Mouse (Mus musculus): ENCODE data around the gene Pnkp. TPM values are rescaled to one million over a fixed set of nuclear protein-coding genes. Genes with fewer than 3 reads are reported as not detected.

Gene Pnkp
- total RNA-seq, 2 experiments from 2014 or later: 17.3 to 26.8 TPM

- no peak for ATAC-seq (replicated peaks; ENCODE audit: low FRiP score, poor library complexity, severe bottlenecking)
Observed at GRCm38 (mm10) chr7:44893197-44893596, 36.3 kb downstream of the Pnkp start.

- ATAC-seq (replicated peaks; ENCODE audit: low FRiP score, poor library complexity, severe bottlenecking): no peak
Observed at GRCm38 (mm10) chr7:44894175-44894574, 37.2 kb downstream of the Pnkp start.

GRCm38 (mm10) chr7:44895206-44895592 is 38.3 kb downstream of the Pnkp start:
- no peak for ATAC-seq (replicated peaks; ENCODE audit: low FRiP score, poor library complexity, severe bottlenecking)

- peak; percentile 60 for ATAC-seq (replicated peaks; ENCODE audit: low FRiP score, poor library complexity, severe bottlenecking)
Observed at GRCm38 (mm10) chr7:44895593-44896434, 38.9 kb downstream of the Pnkp start, which contains the start of gene Fuz. Gene Fuz, plus strand, starts transcription at chr7:44896079.

- ATAC-seq (replicated peaks; ENCODE audit: low FRiP score, poor library complexity, severe bottlenecking): no peak
Observed at GRCm38 (mm10) chr7:44896499-44896898, 39.6 kb downstream of the Pnkp start.

GRCm38 (mm10) chr7:44898607-44899006 is 41.7 kb downstream of the Pnkp start:
- no peak for ATAC-seq (replicated peaks; ENCODE audit: low FRiP score, poor library complexity, severe bottlenecking)

- ATAC-seq (replicated peaks; ENCODE audit: low FRiP score, poor library complexity, severe bottlenecking): no peak
Observed at GRCm38 (mm10) chr7:44900632-44901031, 43.7 kb downstream of the Pnkp start.

GRCm38 (mm10) chr7:44901230-44901722 is 44.3 kb downstream of the Pnkp start:
- peak; percentile 65 for ATAC-seq (replicated peaks; ENCODE audit: low FRiP score, poor library complexity, severe bottlenecking)

- ATAC-seq (replicated peaks; ENCODE audit: low FRiP score, poor library complexity, severe bottlenecking): no peak
Observed at GRCm38 (mm10) chr7:44905430-44905829, 48.5 kb downstream of the Pnkp start.

GRCm38 (mm10) chr7:44908706-44909476 is 52.0 kb downstream of the Pnkp start:
- no peak for ATAC-seq (replicated peaks; ENCODE audit: low FRiP score, poor library complexity, severe bottlenecking)

Other genes with a start within 250 kb of the Pnkp start
- not detected in 2 replicates for gene Myh14, start 186.3 kb upstream of the Pnkp start, total RNA-seq (2015; ENCODE audit: low replicate concordance)
- gene Myh14, start 186.3 kb upstream of the Pnkp start, total RNA-seq (2017; ENCODE audit: low replicate concordance): not detected in 2 replicates
- not detected in 2 replicates for gene Izumo2, start 148.4 kb upstream of the Pnkp start, total RNA-seq (2015; ENCODE audit: low replicate concordance)
- not detected in 2 replicates for gene Izumo2, start 148.4 kb upstream of the Pnkp start, total RNA-seq (2017; ENCODE audit: low replicate concordance)
- 21.5 and 24.0 TPM in 2 replicates for gene Vrk3, start 108.7 kb upstream of the Pnkp start, total RNA-seq (2015; ENCODE audit: low replicate concordance)
- 11.3 and 22.7 TPM in 2 replicates for gene Vrk3, start 108.7 kb upstream of the Pnkp start, total RNA-seq (2017; ENCODE audit: low replicate concordance)
- gene Zfp473, start 106.1 kb upstream of the Pnkp start, total RNA-seq (2015; ENCODE audit: low replicate concordance): 0.58 TPM in 1 of 2 replicates, not detected in the other
- 0.14 and 0.60 TPM in 2 replicates for gene Zfp473, start 106.1 kb upstream of the Pnkp start, total RNA-seq (2017; ENCODE audit: low replicate concordance)
- gene Nup62, start 41.1 kb upstream of the Pnkp start, total RNA-seq (2015; ENCODE audit: low replicate concordance): 10.4 and 14.4 TPM in 2 replicates
- gene Nup62, start 41.1 kb upstream of the Pnkp start, total RNA-seq (2017; ENCODE audit: low replicate concordance): 21.7 and 21.9 TPM in 2 replicates
- gene Il4i1, start 40.8 kb upstream of the Pnkp start, total RNA-seq (2015; ENCODE audit: low replicate concordance): 0.84 TPM in 1 of 2 replicates, not detected in the other
- 0.09 TPM in 1 of 2 replicates, not detected in the other for gene Il4i1, start 40.8 kb upstream of the Pnkp start, total RNA-seq (2017; ENCODE audit: low replicate concordance)
- gene Atf5, start 40.5 kb upstream of the Pnkp start, total RNA-seq (2015; ENCODE audit: low replicate concordance): 1.3 and 1.9 TPM in 2 replicates
- 2.1 and 2.5 TPM in 2 replicates for gene Atf5, start 40.5 kb upstream of the Pnkp start, total RNA-seq (2017; ENCODE audit: low replicate concordance)
- 6.5 and 7.1 TPM in 2 replicates for gene Akt1s1, start 8.1 kb upstream of the Pnkp start, total RNA-seq (2015; ENCODE audit: low replicate concordance)
- gene Akt1s1, start 8.1 kb upstream of the Pnkp start, total RNA-seq (2017; ENCODE audit: low replicate concordance): 19.7 and 43.3 TPM in 2 replicates
- gene Tbc1d17, start 8.1 kb upstream of the Pnkp start, total RNA-seq (2015; ENCODE audit: low replicate concordance): 15.8 and 21.3 TPM in 2 replicates
- 33.6 and 77.5 TPM in 2 replicates for gene Tbc1d17, start 8.1 kb upstream of the Pnkp start, total RNA-seq (2017; ENCODE audit: low replicate concordance)
- 6.9 and 8.1 TPM in 2 replicates for gene Ptov1, start 12.6 kb downstream of the Pnkp start, total RNA-seq (2015; ENCODE audit: low replicate concordance)
- 8.8 and 12.1 TPM in 2 replicates for gene Ptov1, start 12.6 kb downstream of the Pnkp start, total RNA-seq (2017; ENCODE audit: low replicate concordance)
- gene Med25, start 35.6 kb downstream of the Pnkp start, total RNA-seq (2015; ENCODE audit: low replicate concordance): 6.5 and 8.4 TPM in 2 replicates
- gene Med25, start 35.6 kb downstream of the Pnkp start, total RNA-seq (2017; ENCODE audit: low replicate concordance): 3.2 and 5.3 TPM in 2 replicates
- gene Fuz, start 38.9 kb downstream of the Pnkp start, total RNA-seq (2015; ENCODE audit: low replicate concordance): 1.3 TPM in 1 of 2 replicates, not detected in the other
- 2.2 and 4.3 TPM in 2 replicates for gene Fuz, start 38.9 kb downstream of the Pnkp start, total RNA-seq (2017; ENCODE audit: low replicate concordance)
- gene Ap2a1, start 72.4 kb downstream of the Pnkp start, total RNA-seq (2015; ENCODE audit: low replicate concordance): 29.4 and 43.1 TPM in 2 replicates
- 27.5 and 36.0 TPM in 2 replicates for gene Ap2a1, start 72.4 kb downstream of the Pnkp start, total RNA-seq (2017; ENCODE audit: low replicate concordance)
- not detected in 2 replicates for gene Tsks, start 86.1 kb downstream of the Pnkp start, total RNA-seq (2015; ENCODE audit: low replicate concordance)
- not detected in 2 replicates for gene Tsks, start 86.1 kb downstream of the Pnkp start, total RNA-seq (2017; ENCODE audit: low replicate concordance)
- 0.19 and 1.5 TPM in 2 replicates for gene Cpt1c, start 117.7 kb downstream of the Pnkp start, total RNA-seq (2015; ENCODE audit: low replicate concordance)
- 0.28 and 0.51 TPM in 2 replicates for gene Cpt1c, start 117.7 kb downstream of the Pnkp start, total RNA-seq (2017; ENCODE audit: low replicate concordance)
- 21.7 and 73.4 TPM in 2 replicates for gene Prmt1, start 129.4 kb downstream of the Pnkp start, total RNA-seq (2015; ENCODE audit: low replicate concordance)
- gene Prmt1, start 129.4 kb downstream of the Pnkp start, total RNA-seq (2017; ENCODE audit: low replicate concordance): 9.2 and 30.6 TPM in 2 replicates
- 15.5 and 24.2 TPM in 2 replicates for gene Irf3, start 140.5 kb downstream of the Pnkp start, total RNA-seq (2015; ENCODE audit: low replicate concordance)
- 17.0 and 34.1 TPM in 2 replicates for gene Irf3, start 140.5 kb downstream of the Pnkp start, total RNA-seq (2017; ENCODE audit: low replicate concordance)
- 2.9 and 9.6 TPM in 2 replicates for gene Bcl2l12, start 141.6 kb downstream of the Pnkp start, total RNA-seq (2015; ENCODE audit: low replicate concordance)
- 1.3 and 2.5 TPM in 2 replicates for gene Bcl2l12, start 141.6 kb downstream of the Pnkp start, total RNA-seq (2017; ENCODE audit: low replicate concordance)
- gene Scaf1, start 159.2 kb downstream of the Pnkp start, total RNA-seq (2015; ENCODE audit: low replicate concordance): 7.9 and 10.7 TPM in 2 replicates
- 9.8 and 10.0 TPM in 2 replicates for gene Scaf1, start 159.2 kb downstream of the Pnkp start, total RNA-seq (2017; ENCODE audit: low replicate concordance)
- 7.5 and 10.8 TPM in 2 replicates for gene Rras, start 160.8 kb downstream of the Pnkp start, total RNA-seq (2015; ENCODE audit: low replicate concordance)
- 0.60 TPM in 1 of 2 replicates, not detected in the other for gene Rras, start 160.8 kb downstream of the Pnkp start, total RNA-seq (2017; ENCODE audit: low replicate concordance)
- 3.3 and 6.1 TPM in 2 replicates for gene Prr12, start 195.7 kb downstream of the Pnkp start, total RNA-seq (2015; ENCODE audit: low replicate concordance)
- gene Prr12, start 195.7 kb downstream of the Pnkp start, total RNA-seq (2017; ENCODE audit: low replicate concordance): 0.60 and 0.70 TPM in 2 replicates
- gene Nosip, start 205.3 kb downstream of the Pnkp start, total RNA-seq (2015; ENCODE audit: low replicate concordance): 10.4 and 20.7 TPM in 2 replicates
- gene Nosip, start 205.3 kb downstream of the Pnkp start, total RNA-seq (2017; ENCODE audit: low replicate concordance): 15.5 and 22.2 TPM in 2 replicates
- 1.3 and 5.2 TPM in 2 replicates for gene Prrg2, start 205.5 kb downstream of the Pnkp start, total RNA-seq (2015; ENCODE audit: low replicate concordance)
- 0.34 and 7.0 TPM in 2 replicates for gene Prrg2, start 205.5 kb downstream of the Pnkp start, total RNA-seq (2017; ENCODE audit: low replicate concordance)
- gene Rcn3, start 235.1 kb downstream of the Pnkp start, total RNA-seq (2015; ENCODE audit: low replicate concordance): 1.3 and 2.5 TPM in 2 replicates
- 6.7 and 7.5 TPM in 2 replicates for gene Rcn3, start 235.1 kb downstream of the Pnkp start, total RNA-seq (2017; ENCODE audit: low replicate concordance)
- gene Fcgrt, start 246.7 kb downstream of the Pnkp start, total RNA-seq (2015; ENCODE audit: low replicate concordance): 2.5 and 7.3 TPM in 2 replicates
- 10.3 and 11.4 TPM in 2 replicates for gene Fcgrt, start 246.7 kb downstream of the Pnkp start, total RNA-seq (2017; ENCODE audit: low replicate concordance)